Mouse (Mus musculus) kidney, postnatal 0 days (tissue): ENCODE results near the gene Eid3. TPM values are rescaled to one million over a fixed set of nuclear protein-coding genes. Genes with fewer than 3 reads are reported as not detected.

Source experiments
- ATAC-seq: fragments of 200-750 bp; cut with Nextera tagmentation; replicated peaks from 2 replicates; pipeline ENCODE4 v1.8.0; 2017; ENCODE audit warnings: low read depth, moderate number of reproducible peaks, moderate TSS enrichment, moderate library complexity; ENCODE audit not compliant: low FRiP score
- DNase-seq: peaks from one replicate; pipeline ENCODE4 v3.0.0-alpha.2; 2016; ENCODE audit warnings: low spot score
- H3K27ac ChIP-seq: fragments of 300-500 bp; sonication (generic); 2 replicates; pipeline ENCODE4 v1.5.1; 2014; ENCODE audit warnings: mild to moderate bottlenecking
- H3K27me3 ChIP-seq: fragments of 300-500 bp; sonication (generic); 2 replicates; pipeline ENCODE4 v1.6.1; 2014; ENCODE audit warnings: low read length, mixed read lengths; ENCODE audit not compliant: insufficient read depth
- H3K36me3 ChIP-seq: fragments of 300-500 bp; sonication (generic); 2 replicates; pipeline ENCODE4 v1.6.1; 2014; ENCODE audit warnings: low read length, mixed read lengths; ENCODE audit not compliant: insufficient read depth
- H3K4me1 ChIP-seq: fragments of 300-500 bp; sonication (generic); replicated peaks from 2 replicates; pipeline ENCODE4 v1.6.1; 2014; ENCODE audit warnings: antibody characterized with exemption, low read length, mixed read lengths; ENCODE audit not compliant: insufficient read depth
- H3K4me2 ChIP-seq: fragments of 300-500 bp; sonication (generic); 2 replicates; pipeline ENCODE4 v1.6.1; 2014; ENCODE audit warnings: mild to moderate bottlenecking, low read length, moderate library complexity, mixed read lengths
- H3K4me3 ChIP-seq: fragments of 300-500 bp; sonication (generic); replicated peaks from 2 replicates; pipeline ENCODE4 v1.5.1; 2014; ENCODE audit warnings: low read depth, low read length
- H3K9ac ChIP-seq: fragments of 300-500 bp; sonication (generic); 2 replicates; pipeline ENCODE4 v1.6.1; 2014; ENCODE audit warnings: low read depth, low read length
- H3K9me3 ChIP-seq: fragments of 300-500 bp; sonication (generic); replicated peaks from 2 replicates; pipeline ENCODE4 v1.6.1; 2016; ENCODE audit warnings: low read length, inconsistent platforms, mixed read lengths
- CTCF ChIP-seq: IDR thresholded peaks from 2 replicates; pipeline ENCODE4 v1.5.1; 2016; ENCODE audit warnings: antibody characterized with exemption, low read depth, mild to moderate bottlenecking, moderate library complexity
- WGBS: fragments of 180-500 bp; shearing (Covaris S2); extraction: QIAGEN DNeasy Blood & Tissue Kit; methylation state at CpG from one replicate; pipeline ENCODE4 v1.1.7; 2014; 5-methylcytosine and 5-hydroxymethylcytosine counted together
- polyA plus RNA-seq: library from polyadenylated mRNA; unstranded; fragments of >200 nt; fragmentation: Nextera tagmentation; extraction: Ambion mirVana; gene quantifications from 2 replicates; pipeline ENCODE4 v1.2.1, GENCODE M21; 2015

The Eid3 gene
- polyA plus RNA-seq, 1 experiment from 2014 or later: 0.20 TPM

GRCm38 (mm10) chr10:82824541-82824940 lies 41.9 kb upstream of the Eid3 start:
- no peak overlapping the region for H3K4me2 ChIP-seq
- H3K4me1 ChIP-seq: no peaks in the 10 kb centered on the region
- H3K27ac ChIP-seq: no peak overlapping the region
- H3K27me3 ChIP-seq: no peaks in the 10 kb centered on the region
- no peak overlapping the region for H3K4me3 ChIP-seq
- ATAC-seq (no peak), DNase-seq (no peak)
- TF ChIP-seq CTCF: no peak
- H3K9me3 ChIP-seq: no peaks in the 10 kb centered on the region
- 49% methylated on average over 10 of the region's 10 CpGs for WGBS
- no peaks in the 10 kb centered on the region for H3K36me3 ChIP-seq
- no peak overlapping the region for H3K9ac ChIP-seq

DNA sequence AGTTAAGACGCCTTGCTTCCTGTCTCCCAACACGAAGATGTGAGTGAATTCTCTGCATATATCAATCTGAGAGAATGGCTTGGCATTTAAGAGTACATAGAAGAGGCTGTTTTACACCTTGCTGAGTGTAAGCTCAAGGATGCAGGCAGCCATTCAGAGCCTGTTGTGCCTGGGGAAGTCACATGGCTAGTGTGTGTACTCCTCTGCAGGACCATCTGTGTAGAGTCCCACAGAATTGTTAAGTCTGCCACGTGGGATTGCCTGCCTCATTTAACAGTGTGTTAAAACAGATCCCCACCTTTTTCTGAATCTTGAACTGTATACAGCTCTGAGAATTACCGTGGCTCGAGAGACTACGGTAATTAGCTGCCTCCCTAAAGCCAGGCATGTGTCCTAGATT lies 39.9 kb upstream of the Eid3 start:
- 19% methylated on average over 6 of the region's 6 CpGs for WGBS
- DNase-seq (no peak), ATAC-seq (no peak)
- Histone ChIP-seq H3K9me3 (no peaks in the 10 kb centered on the region), H3K27me3 (no peaks in the 10 kb centered on the region), H3K4me2 (no peak overlapping the region), H3K4me3 (no peak overlapping the region), H3K9ac (no peak overlapping the region), H3K27ac (no peak overlapping the region), H3K36me3 (no peaks in the 10 kb centered on the region), H3K4me1 (no peaks in the 10 kb centered on the region)
- no peak for TF ChIP-seq CTCF

- ATAC-seq: no peak
Measured at GRCm38 (mm10) chr10:82833926-82834325, 32.5 kb upstream of the Eid3 start, which contains the start of gene Txnrd1. Txnrd1 (plus strand) TSS chr10:82833951.

DNA sequence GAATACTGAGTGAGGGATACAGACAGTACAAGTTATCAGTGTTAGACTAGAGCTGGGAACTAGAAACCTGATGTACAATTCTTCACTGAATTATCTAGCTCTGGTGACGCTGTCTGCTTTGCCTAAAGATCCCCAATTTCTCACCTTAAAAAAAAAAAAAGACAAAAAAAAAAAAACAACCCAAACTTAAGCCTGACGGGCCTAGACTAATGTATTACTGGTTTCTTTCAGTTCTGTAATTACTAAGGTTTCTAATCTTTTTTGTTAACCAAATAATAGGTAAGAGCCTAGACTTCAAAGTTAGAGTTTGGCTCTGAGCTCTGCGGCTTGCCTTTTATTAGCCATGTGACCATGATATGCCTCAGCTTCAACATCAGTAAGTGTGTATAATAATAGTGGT lies 30.5 kb upstream of the Eid3 start:
- no peaks in the 10 kb centered on the region for H3K9me3 ChIP-seq
- DNase-seq (no peak), ATAC-seq (no peak)
- no peaks in the 10 kb centered on the region for H3K4me1 ChIP-seq
- no peak overlapping the region for H3K4me3 ChIP-seq
- no peaks in the 10 kb centered on the region for H3K27me3 ChIP-seq
- 97% methylated on average over 3 of the region's 3 CpGs for WGBS
- no peaks in the 10 kb centered on the region for H3K36me3 ChIP-seq
- no peak overlapping the region for H3K4me2 ChIP-seq
- no peak overlapping the region for H3K27ac ChIP-seq
- no peak for TF ChIP-seq CTCF
- H3K9ac ChIP-seq: no peak overlapping the region

More at GRCm38 (mm10) chr10:82833926-82834325, 32.5 kb upstream of the Eid3 start, which contains the start of gene Txnrd1:
- Histone ChIP-seq H3K27ac (no peak within 1 kb of the TSS), H3K4me3 (no peak within 1 kb of the TSS), H3K36me3 (no peaks in the 10 kb centered on the region), H3K9ac (no peak within 1 kb of the TSS), H3K4me1 (no peaks in the 10 kb centered on the region), H3K9me3 (no peaks in the 10 kb centered on the region), H3K27me3 (no peaks in the 10 kb centered on the region), H3K4me2 (no peak within 1 kb of the TSS)
- no peak for TF ChIP-seq CTCF
- no peak for DNase-seq
- WGBS: 26% methylated on average over 9 of the region's 9 CpGs

- no peaks in the 10 kb centered on the region for H3K27me3 ChIP-seq
- DNase-seq: no peak
- WGBS: 80% methylated on average over 7 of the region's 7 CpGs
- H3K36me3 ChIP-seq: no peaks in the 10 kb centered on the region
- H3K4me1 ChIP-seq: no peaks in the 10 kb centered on the region
- H3K27ac ChIP-seq: no peak overlapping the region
- no peak for ATAC-seq
- no peak overlapping the region for H3K4me3 ChIP-seq
- no peak overlapping the region for H3K4me2 ChIP-seq
- H3K9ac ChIP-seq: no peak overlapping the region
- TF ChIP-seq CTCF: no peak
- no peaks in the 10 kb centered on the region for H3K9me3 ChIP-seq
Measured at GRCm38 (mm10) chr10:82838390-82838789, 28.0 kb upstream of the Eid3 start.

DNA sequence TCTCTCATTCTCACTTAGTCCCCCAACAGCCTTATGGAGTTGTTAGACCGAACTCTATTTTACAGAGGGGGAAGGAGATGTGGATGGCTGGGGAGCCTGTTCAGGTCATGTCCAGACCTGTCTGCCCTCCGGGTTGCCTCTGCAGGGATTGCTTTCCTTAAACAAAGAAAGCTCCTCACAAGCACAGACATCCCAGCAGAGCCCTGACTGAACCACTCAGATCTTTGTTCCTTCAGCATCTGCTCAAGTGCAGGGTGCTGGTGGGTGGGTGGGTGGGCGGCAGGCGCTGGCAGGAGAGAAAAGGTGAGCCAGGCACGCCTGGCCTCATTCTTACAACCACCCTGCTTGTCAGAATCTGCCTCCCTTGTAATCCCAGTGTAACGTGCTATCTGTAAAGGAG lies 22.3 kb upstream of the Eid3 start:
- WGBS: 58% methylated on average over 6 of the region's 6 CpGs
- no peak overlapping the region for H3K4me2 ChIP-seq
- H3K36me3 ChIP-seq: no peaks in the 10 kb centered on the region
- TF ChIP-seq CTCF: no peak
- H3K9me3 ChIP-seq: no peaks in the 10 kb centered on the region
- ATAC-seq: no peak
- no peak overlapping the region for H3K9ac ChIP-seq
- H3K4me1 ChIP-seq: 0 out of 2 replicates have a peak, but pooled peaks cover 3% of the 10 kb centered on the region
- DNase-seq: no peak
- no peak overlapping the region for H3K4me3 ChIP-seq
- H3K27me3 ChIP-seq: no peaks in the 10 kb centered on the region
- no peak overlapping the region for H3K27ac ChIP-seq

DNA sequence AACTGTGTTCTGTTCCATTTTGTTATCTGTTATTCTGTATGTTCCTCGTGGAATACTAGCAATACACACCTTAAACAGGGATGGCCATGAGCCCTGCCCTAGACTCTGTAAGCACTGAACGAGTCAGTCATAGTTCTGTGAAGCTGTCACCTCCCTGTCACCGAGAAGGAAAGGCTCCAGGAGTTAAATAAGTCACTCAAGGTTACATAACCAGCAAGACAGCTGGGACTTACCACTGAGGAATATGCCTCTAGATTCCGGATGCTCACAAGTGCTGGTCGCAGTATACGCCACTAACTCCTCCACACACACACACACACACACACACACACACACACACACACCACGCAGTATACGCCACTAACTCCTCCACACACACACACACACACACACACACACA lies 21.7 kb upstream of the Eid3 start:
- Histone ChIP-seq H3K4me3 (no peak overlapping the region), H3K27me3 (no peaks in the 10 kb centered on the region), H3K4me1 (0 out of 2 replicates have a peak, but pooled peaks cover 3% of the 10 kb centered on the region), H3K9me3 (no peaks in the 10 kb centered on the region), H3K4me2 (no peak overlapping the region), H3K27ac (no peak overlapping the region), H3K36me3 (no peaks in the 10 kb centered on the region), H3K9ac (no peak overlapping the region)
- ATAC-seq: no peak
- 67% methylated on average over 8 of the region's 8 CpGs for WGBS
- no peak for DNase-seq
- no peak for TF ChIP-seq CTCF
